Mouse (Mus musculus) layer of hippocampus, adult 9-10 months (tissue): ENCODE results near the gene 1700016C15Rik.

Source experiments
- DNase-seq: peaks from one replicate; pipeline ENCODE4 v3.0.0; 2022; ENCODE audit warnings: low spot score

1700016C15Rik gene

GRCm38 (mm10) chr1:177717057-177717835 is 12.4 kb upstream of the 1700016C15Rik start:
- no peak for DNase-seq

- no peak for DNase-seq
These were observed 11.1 kb upstream of the 1700016C15Rik start for GRCm38 (mm10) chr1:177718340-177719028.

- no peak for DNase-seq
These were observed 10.6 kb upstream of the 1700016C15Rik start for GRCm38 (mm10) chr1:177719029-177719427.

GRCm38 (mm10) chr1:177723786-177724185 is 5.8 kb upstream of the 1700016C15Rik start:
- DNase-seq: no peak

GRCm38 (mm10) chr1:177726870-177727269 is 2.7 kb upstream of the 1700016C15Rik start:
- DNase-seq: no peak

GRCm38 (mm10) chr1:177727883-177728525 is 1.6 kb upstream of the 1700016C15Rik start:
- DNase-seq: no peak

- DNase-seq: no peak
These were observed 2.4 kb downstream of the 1700016C15Rik start for GRCm38 (mm10) chr1:177731973-177732372.

GRCm38 (mm10) chr1:177737505-177738105 is 8.0 kb downstream of the 1700016C15Rik start:
- no peak for DNase-seq

- DNase-seq: no peak
These were observed 11.1 kb downstream of the 1700016C15Rik start for GRCm38 (mm10) chr1:177740707-177741106.

- DNase-seq: no peak
These were observed 12.5 kb downstream of the 1700016C15Rik start for GRCm38 (mm10) chr1:177742119-177742518.

- DNase-seq: no peak
These were observed 15.1 kb downstream of the 1700016C15Rik start for GRCm38 (mm10) chr1:177744521-177745325.

- DNase-seq: no peak
These were observed 18.4 kb downstream of the 1700016C15Rik start for GRCm38 (mm10) chr1:177747869-177748540.

- DNase-seq: no peak
These were observed 23.9 kb downstream of the 1700016C15Rik start for GRCm38 (mm10) chr1:177753496-177753895.

GRCm38 (mm10) chr1:177757249-177757648 is 27.6 kb downstream of the 1700016C15Rik start:
- DNase-seq: no peak

- DNase-seq: no peak
These were observed 39.3 kb downstream of the 1700016C15Rik start for GRCm38 (mm10) chr1:177768931-177769330.

GRCm38 (mm10) chr1:177777397-177777796 is 47.8 kb downstream of the 1700016C15Rik start:
- no peak for DNase-seq

- no peak for DNase-seq
These were observed 63.2 kb downstream of the 1700016C15Rik start for GRCm38 (mm10) chr1:177792835-177793234.

- no peak for DNase-seq
These were observed 65.3 kb downstream of the 1700016C15Rik start for GRCm38 (mm10) chr1:177794866-177795265.

GRCm38 (mm10) chr1:177795421-177796192 is 66.0 kb downstream of the 1700016C15Rik start:
- DNase-seq: peak; percentile 9
